Mouse (Mus musculus) ES-Bruce4 (cell line): ENCODE data around the gene Gatad2b.

ENCODE experiments used
- CTCF ChIP-seq: IDR thresholded peaks from one replicate; pipeline ENCODE4 v1.8.1; 2011; ENCODE audit warnings: low read depth, low read length
- POLR2A ChIP-seq: IDR thresholded peaks from one replicate; pipeline ENCODE4 v1.8.1; 2011; ENCODE audit warnings: low read length; ENCODE audit not compliant: insufficient read depth

DNA sequence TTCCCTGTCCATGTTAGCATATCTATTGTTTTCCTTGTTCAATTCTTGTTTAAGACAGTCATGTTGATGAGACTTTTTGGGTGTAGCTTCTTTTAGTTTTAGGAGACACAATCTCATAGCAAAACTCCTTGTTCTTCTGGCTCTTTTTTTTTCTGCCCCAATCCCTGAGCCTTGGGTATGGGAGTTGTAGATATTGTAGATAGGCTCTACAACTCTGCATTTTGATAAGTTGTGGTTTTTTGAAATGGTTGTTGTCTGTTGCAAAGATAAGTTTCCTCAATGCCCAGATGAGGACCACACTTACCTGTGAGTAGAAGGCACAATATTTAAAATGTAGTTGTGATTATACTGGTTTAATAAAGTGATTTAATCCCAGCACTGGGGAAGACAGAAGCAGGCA is 47.2 kb downstream of the Gatad2b start:
- no peak for TF ChIP-seq CTCF
- no peak for TF ChIP-seq POLR2A
